Mouse (Mus musculus) kidney, postnatal 36 days (tissue): ENCODE results near the gene Asic2.
A peak's percentile ranks its signal among the peaks of the same experiment; 100 is the strongest.

Experiments used
- DNase-seq, 2 experiments: peaks; one replicate each; pipeline ENCODE4 v3.0.0; 2021 to 2022; ENCODE audit warnings: mixed read lengths in 2 of 2

Gene Asic2

DNA sequence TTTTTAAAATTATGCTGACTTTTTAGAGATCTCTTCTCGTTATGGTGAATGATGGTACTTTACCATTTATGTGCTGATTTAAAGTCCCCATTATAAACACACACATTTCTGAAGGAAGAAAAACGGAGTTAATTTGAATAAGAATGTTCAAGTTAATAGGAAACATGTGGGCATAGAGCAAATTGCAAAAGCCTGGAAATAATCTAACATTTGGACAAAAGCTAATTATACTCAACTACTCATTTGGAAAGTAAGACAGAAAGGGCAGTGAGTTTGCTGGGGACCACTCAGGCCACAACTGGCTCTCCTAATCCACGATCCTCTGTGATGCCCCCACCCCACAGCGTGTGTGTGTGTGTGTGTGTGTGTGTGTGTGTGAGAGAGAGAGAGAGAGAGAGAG lies 253.5 kb downstream of the Asic2 start:
- no peak for DNase-seq

GRCm38 (mm10) chr11:81706996-81707395 lies 261.3 kb downstream of the Asic2 start:
- DNase-seq: no peak

- no peak for DNase-seq
Measured at GRCm38 (mm10) chr11:81698008-81698407, 270.2 kb downstream of the Asic2 start.

DNA sequence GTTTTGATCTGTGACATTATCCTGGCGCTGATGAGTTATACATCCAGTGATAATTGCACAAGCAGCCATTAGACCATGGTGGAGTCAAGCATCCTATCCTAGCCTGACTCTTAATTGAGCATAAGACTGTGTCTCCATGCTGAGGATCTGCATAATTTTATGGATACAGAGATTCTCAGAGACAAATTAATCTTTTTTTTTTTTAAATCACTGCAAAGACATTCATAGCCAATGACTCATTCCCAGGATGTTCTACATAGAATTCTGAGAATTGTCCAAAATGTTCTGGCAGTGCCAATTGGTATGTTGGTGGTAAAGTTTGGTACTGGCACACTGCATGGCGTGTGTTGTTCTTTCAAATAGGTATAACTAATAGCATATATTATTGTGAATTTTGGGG lies 272.8 kb downstream of the Asic2 start:
- DNase-seq: no peak

DNA sequence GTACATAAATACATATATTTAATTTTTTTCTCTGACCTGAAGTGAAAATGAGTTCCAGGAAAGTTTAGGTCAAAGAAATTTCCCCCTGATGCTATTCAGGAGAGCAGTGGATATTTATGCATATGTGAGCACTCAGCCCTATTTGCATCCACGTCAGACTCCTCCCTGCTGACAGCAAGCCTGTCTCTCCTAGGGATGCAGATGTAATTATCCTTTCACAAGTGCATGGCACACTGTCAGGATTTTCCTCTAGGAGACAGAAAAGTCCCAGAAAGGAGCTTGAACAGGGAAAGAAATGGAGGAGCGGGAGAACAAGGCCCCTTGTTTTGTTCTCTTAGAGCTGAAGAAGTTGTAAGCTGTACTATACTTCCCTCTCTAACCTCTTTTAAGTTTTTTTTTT lies 287.7 kb downstream of the Asic2 start:
- DNase-seq: no peak

- no peak for DNase-seq
Measured at GRCm38 (mm10) chr11:81671724-81672123, 296.5 kb downstream of the Asic2 start.

- no peak for DNase-seq
Measured at GRCm38 (mm10) chr11:81670436-81670835, 297.8 kb downstream of the Asic2 start.

DNA sequence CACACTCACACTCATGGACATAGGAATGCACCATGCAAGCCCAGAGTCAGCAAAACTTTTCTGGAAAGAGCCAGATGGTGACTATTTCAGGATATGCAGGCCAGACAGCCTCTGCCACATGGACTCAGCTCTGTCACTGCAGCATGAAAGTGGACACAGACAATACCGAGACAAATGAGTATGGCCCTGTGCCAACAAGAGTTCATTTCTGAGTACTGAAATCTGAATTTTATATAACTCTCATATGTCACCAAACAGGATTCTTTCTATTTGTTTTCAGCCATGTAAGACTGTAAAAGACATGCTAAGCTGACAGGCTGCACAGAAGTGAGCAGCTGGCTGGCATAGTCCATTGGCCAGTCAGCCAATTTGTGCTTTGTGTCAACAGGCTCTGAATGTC lies 309.4 kb downstream of the Asic2 start:
- no peak for DNase-seq

DNA sequence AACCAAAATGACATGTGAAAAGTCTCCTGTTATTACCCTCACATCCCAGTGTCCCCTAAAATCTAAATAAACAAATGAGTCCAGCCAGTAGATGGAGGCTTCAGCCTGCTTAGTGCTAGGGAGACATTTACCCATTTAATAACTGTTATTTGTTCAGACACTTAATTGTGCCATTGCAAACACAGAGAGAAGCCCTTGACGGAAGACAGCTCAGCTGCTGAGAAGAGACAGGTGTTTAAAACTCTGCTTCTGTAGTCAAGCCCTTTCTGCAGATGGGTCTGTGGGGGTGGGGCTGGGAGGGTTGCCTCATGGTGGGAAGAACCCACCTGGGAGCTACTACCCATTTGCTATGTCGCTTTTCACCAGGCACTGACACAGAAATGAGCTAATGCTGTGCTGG lies 311.1 kb downstream of the Asic2 start:
- no peak for DNase-seq

DNA sequence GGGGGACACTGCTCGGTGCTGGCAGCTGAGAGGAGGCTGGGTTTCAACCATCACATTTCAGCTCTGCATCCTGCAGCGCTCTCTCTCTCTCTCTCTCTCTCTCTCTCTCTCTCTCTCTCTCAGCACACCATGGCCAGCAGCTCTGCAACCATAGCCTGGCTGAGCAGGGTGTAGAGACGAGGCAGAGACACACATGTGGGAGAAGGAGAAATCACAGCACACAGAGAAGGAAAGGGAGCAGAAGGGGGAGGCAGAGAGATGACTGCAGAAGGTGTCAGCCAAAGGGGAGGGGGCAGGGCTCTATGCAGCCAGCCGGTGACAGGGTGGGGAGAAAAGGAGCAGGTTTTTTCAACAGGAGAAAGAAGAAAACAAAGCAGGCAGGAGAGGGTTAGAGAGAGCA lies 320.4 kb downstream of the Asic2 start:
- no peak for DNase-seq

GRCm38 (mm10) chr11:81645549-81645948 lies 322.7 kb downstream of the Asic2 start:
- DNase-seq: no peak

DNA sequence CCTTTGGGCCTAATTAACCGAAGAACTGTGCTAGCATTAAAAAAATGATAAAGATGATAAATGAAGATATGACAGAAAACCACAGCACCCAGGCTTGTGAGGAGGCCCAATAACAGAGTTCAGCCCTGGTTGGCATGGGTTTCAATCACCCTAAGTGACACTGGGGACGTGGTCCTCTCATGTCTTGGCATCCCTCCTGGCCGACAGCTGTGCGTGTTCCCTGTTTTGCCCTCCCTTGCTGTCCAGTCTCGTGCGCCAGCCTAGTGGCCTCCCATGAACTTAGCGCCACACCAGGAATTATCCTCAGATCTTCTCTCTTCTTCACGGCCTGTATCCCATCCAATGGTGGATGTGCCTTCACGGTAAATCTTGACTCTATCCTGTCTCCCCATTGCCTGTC lies 331.9 kb downstream of the Asic2 start:
- no peak for DNase-seq

GRCm38 (mm10) chr11:81634360-81635350 lies 333.6 kb downstream of the Asic2 start:
- peak; percentile 26 to 66 for DNase-seq

DNA sequence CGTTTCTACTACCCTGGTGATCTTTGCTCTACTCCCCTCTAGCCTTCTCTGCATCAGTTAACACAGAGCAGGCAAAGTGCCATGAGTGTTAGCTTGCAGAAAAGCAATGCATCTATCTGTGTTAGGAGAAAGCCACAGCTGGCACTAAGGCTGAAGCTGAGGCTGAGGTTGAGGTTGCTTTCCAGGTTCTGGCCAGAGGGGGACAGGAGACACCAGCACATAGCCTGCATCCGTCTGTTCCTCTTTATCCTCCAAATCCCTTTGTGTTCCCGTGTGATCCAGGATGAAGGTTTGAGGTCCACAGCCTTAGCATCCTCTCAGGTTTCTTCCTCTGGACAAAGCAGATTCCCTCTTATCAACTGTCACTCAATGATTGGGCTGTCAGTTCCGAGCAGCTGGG lies 343.1 kb downstream of the Asic2 start:
- no peak for DNase-seq

- no peak for DNase-seq
Measured at GRCm38 (mm10) chr11:81620516-81620915, 347.7 kb downstream of the Asic2 start.

DNA sequence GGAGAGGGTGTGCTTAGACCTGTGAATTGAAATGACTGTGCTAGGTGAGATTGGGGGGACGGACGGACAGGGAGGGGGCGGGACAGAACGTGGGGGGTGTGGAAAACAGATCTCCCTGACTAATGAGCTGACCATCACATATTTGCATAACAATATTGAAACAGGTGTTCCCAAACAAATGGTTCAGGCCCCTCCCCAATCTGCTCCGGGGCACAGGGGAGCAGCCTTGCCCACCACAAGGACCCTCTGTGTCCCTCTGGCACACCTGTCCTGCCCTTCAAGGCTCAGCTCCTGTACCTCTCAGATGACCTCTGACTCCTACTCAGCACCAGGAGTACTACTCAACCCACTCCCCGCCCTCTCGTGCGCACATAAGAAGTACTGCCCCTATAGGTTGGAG lies 351.8 kb downstream of the Asic2 start:
- DNase-seq: no peak

- DNase-seq: no peak
Measured at GRCm38 (mm10) chr11:81613869-81614620, 354.2 kb downstream of the Asic2 start.

DNA sequence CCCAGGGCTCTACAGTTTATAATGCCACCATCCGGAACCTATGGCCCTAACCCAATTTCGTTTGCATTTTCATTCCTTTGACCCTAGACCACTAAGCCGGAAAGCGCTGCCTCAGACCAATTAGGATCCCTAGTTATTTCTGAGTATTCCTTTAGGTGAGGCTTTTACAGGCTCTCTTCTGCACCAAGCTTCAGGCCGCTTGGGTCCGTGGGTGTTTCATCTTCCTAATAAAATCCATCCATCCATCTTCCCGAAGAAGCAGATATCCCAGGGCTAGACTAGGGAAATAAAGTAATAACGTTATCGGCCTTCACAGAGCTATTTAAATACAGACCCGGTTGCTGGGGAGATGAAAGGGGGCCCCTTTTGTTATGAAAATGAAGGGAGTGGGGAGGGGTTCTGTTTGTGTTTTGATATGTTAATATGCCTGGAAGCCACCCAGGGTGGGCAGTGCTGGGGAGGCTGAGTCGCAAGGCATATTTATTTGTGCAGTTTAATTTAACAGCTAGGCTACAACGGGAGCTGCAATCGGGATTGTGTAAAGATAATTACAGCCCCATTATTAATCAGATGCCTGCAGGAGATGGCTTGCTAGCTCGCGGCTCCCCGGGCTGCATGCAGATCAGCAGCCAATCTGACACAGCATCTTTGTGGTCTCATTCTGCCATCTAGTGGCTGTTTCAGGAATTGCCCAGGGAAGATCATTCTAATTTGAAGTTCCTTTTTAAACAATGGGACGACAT lies 355.3 kb downstream of the Asic2 start:
- peak; percentile 77 to 88 for DNase-seq

GRCm38 (mm10) chr11:81611948-81612797 lies 356.1 kb downstream of the Asic2 start:
- DNase-seq: peak in 1 of 2 experiments; percentile 21

DNA sequence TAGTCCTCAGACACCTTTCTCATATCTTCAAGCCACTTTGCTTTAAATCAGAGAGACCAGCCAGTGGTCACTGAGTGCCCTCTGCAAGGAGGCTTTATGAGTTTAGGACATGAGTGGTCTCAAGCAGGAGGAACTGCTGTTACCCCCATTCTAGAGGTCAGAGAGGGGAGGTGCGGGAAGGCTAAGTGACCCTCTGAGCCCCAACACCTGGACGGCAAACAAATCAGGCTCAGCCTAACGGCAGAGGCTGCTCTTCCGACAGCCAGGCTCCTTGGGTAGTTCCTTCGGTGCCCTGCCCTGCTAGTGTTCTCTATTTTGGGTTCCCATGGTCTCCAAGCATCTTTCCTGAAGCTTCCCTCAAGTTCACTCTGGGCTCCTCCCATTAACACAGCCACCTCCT lies 357.8 kb downstream of the Asic2 start:
- DNase-seq: no peak

- no peak for DNase-seq
Measured at GRCm38 (mm10) chr11:81602971-81603370, 365.3 kb downstream of the Asic2 start.

DNA sequence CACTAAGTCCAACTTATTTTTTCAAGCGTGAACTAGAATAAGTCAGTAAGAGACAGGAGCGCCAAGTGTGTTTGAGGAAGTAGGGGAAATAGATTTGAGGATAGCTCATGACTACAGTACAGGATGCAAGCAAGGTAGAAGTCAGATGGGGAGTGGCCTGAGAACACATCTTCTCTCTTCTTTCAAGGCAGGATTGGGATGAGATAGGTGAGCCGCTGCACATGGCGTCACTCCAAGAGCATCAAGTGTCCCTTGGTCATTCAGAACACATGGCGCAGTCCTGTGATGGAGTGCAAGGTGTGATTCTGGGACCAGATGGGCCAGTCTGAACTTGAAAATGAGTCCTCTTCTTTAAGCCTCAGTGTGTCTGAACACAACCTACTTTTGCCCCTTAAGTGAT lies 366.5 kb downstream of the Asic2 start:
- DNase-seq: no peak
